Mouse (Mus musculus) hindbrain, embryonic 12.5 days (tissue): Measurements from ENCODE around the gene Runx2. TPM values are rescaled to one million over a fixed set of nuclear protein-coding genes. Genes with fewer than 3 reads are reported as not detected.

Source experiments
- ATAC-seq: fragments of 200-750 bp; cut with Nextera tagmentation; 2 replicates; pipeline ENCODE4 v1.8.0; 2017; ENCODE audit warnings: moderate TSS enrichment; ENCODE audit not compliant: low FRiP score
- H3K27ac ChIP-seq: fragments of 300-500 bp; sonication (generic); 2 replicates; pipeline ENCODE4 v1.5.1; 2016; ENCODE audit warnings: mild to moderate bottlenecking
- H3K27me3 ChIP-seq: fragments of 300-500 bp; sonication (generic); 2 replicates; pipeline ENCODE4 v1.6.1; 2016; ENCODE audit warnings: mild to moderate bottlenecking
- H3K36me3 ChIP-seq: fragments of 300-500 bp; sonication (generic); 2 replicates; pipeline ENCODE4 v1.6.1; 2016; ENCODE audit warnings: mild to moderate bottlenecking
- H3K4me1 ChIP-seq: fragments of 300-500 bp; sonication (generic); 2 replicates; pipeline ENCODE4 v1.6.1; 2016
- H3K4me2 ChIP-seq: fragments of 300-500 bp; sonication (generic); replicated peaks from 2 replicates; pipeline ENCODE4 v1.6.1; 2016; ENCODE audit warnings: mild to moderate bottlenecking
- H3K4me3 ChIP-seq: fragments of 300-500 bp; sonication (generic); 2 replicates; pipeline ENCODE4 v1.5.1; 2016; ENCODE audit warnings: mild to moderate bottlenecking
- H3K9ac ChIP-seq: fragments of 300-500 bp; sonication (generic); 2 replicates; pipeline ENCODE4 v1.6.1; 2016; ENCODE audit warnings: mild to moderate bottlenecking, moderate library complexity
- H3K9me3 ChIP-seq: fragments of 300-500 bp; sonication (generic); replicated peaks from 2 replicates; pipeline ENCODE4 v1.6.1; 2016; ENCODE audit warnings: mild to moderate bottlenecking
- WGBS: fragments of 180-500 bp; shearing (Covaris S2); methylation state at CpG from one replicate; pipeline ENCODE4 v1.1.7; 2016; 5-methylcytosine and 5-hydroxymethylcytosine counted together
- polyA plus RNA-seq: library from polyadenylated mRNA; unstranded; fragments of >200 nt; fragmentation: Nextera tagmentation; extraction: Ambion mirVana; gene quantifications from 2 replicates; pipeline ENCODE4 v1.2.1, GENCODE M21; 2016

The Runx2 gene
- 4.6 and 7.8 TPM in 2 replicates for polyA plus RNA-seq

DNA sequence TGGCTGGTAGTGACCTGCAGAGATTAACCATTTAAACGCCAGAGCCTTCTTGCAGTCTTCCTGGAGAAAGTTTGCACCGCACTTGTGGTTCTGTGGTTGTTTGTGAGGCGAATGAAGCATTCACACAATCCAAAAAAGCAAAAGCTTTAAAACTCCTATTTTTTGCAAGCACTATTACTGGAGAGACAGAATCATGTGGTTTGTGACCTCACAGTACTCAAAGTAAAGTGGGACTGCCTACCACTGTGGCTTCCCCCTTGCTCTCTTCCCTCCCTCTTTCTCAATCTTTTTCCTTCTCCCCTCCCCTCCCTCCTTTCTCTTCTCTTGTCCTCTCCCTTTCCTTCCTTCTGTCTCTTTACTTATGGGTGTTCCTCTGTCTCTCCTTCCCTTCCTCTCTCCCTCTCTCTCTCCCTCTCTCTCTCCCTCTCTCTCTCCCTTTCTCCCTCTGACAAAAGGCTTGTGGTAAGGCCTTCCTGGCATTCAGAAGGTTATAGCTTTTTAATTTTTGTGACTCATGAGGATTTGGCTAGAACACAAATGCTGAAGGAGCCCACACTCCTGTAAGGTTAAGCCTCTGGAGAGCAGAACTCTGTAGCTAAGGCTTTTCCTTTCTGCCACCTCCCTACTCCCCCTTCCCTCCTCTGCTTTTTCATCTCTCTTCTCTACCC is at the start of gene Runx2:
Gene Runx2, minus strand, starts transcription at position 290 of the 668 bp plus-strand sequence.
- 36% methylated on average over 3 of the region's 3 CpGs for WGBS

DNA sequence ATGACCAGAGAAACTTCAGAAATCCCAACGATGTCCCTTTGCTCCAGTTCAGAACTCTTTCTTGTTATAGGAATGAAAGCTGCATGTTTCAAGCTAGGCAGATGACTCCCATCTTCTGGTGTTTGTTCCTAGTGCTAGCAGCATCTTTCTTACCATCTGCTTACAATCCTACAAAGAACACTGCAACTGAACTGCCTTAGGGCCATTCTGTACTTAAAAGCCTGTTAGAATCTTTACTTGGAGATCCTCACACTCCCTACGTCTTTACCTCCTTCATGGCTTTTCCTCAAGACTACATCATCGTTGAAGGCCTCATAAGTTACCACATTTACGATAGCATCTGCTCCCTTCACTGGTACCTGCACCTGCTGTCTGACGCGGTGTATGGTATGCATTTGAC is 48.6 kb upstream of the Runx2 start:
- Histone ChIP-seq H3K9ac (no peak overlapping the region), H3K4me3 (no peak overlapping the region), H3K36me3 (no peaks in the 10 kb centered on the region), H3K27me3 (no peaks in the 10 kb centered on the region), H3K4me2 (no peak overlapping the region), H3K27ac (no peak overlapping the region), H3K9me3 (no peaks in the 10 kb centered on the region), H3K4me1 (no peaks in the 10 kb centered on the region)
- no peak for ATAC-seq
- 93% methylated on average over 6 of the region's 6 CpGs for WGBS

More for the DNA sequence above, at the start of gene Runx2:
- H3K9ac ChIP-seq = no peak within 1 kb of the TSS
- H3K27me3 ChIP-seq = no peaks in the 10 kb centered on the region
- H3K27ac ChIP-seq = no peak within 1 kb of the TSS
- no peaks in the 10 kb centered on the region for H3K9me3 ChIP-seq
- no peak within 1 kb of the TSS for H3K4me3 ChIP-seq
- no peak for ATAC-seq
- H3K4me1 ChIP-seq = 0 out of 2 replicates have a peak, but pooled peaks cover 4% of the 10 kb centered on the region
- H3K4me2 ChIP-seq = 0 out of 2 replicates have a peak within 1 kb of the TSS, but pooled peaks have one; percentile 8
- H3K36me3 ChIP-seq = no peaks in the 10 kb centered on the region

DNA sequence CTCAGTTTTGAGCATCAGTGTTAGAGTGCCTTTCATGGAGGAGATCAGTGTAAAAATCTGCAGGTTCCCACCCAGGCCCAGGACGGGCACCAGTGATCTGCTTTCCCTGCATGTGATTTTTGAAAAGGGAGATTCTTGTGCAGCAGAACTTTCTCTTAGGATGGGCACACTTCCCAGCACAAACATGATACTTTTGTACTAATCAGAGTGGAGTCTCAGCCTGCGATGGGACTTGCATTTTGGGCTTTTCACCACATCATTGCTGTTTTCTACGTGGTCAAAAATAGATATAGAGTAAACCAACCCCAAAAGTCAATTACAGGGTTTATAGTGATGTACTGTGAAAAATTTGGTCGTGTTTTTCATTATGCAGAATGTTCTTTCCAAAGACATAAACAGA is 27.6 kb upstream of the Runx2 start:
- Histone ChIP-seq H3K4me2 (no peak overlapping the region), H3K36me3 (no peaks in the 10 kb centered on the region), H3K4me1 (no peaks in the 10 kb centered on the region), H3K9me3 (no peaks in the 10 kb centered on the region), H3K27ac (no peak overlapping the region), H3K9ac (no peak overlapping the region), H3K4me3 (no peak overlapping the region), H3K27me3 (no peaks in the 10 kb centered on the region)
- no peak for ATAC-seq
- WGBS = 84% methylated on average over 4 of the region's 4 CpGs

DNA sequence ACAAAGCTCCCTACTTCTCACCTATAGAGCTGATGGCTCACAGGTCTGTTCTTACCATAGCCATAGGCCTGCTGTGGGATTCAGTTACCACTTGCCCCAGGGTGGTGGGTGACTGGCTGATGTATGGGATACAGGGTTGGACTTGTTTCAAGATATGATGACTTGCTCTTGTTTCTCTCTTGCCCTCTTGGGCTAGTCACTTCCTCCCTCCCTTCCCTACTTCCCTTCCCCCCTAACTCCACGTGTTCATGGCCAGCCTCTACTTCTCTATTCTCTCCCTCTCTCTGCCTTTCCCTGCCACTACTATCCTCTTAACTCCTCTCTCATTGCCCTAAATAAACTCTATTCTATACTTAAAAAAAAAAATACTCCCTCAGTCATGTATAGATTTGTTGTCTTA is 16.6 kb upstream of the Runx2 start:
- no peaks in the 10 kb centered on the region for H3K4me1 ChIP-seq
- H3K27me3 ChIP-seq = no peaks in the 10 kb centered on the region
- H3K36me3 ChIP-seq = no peaks in the 10 kb centered on the region
- ATAC-seq = no peak
- H3K27ac ChIP-seq = no peak overlapping the region
- WGBS = 82% methylated on average over 1 of the region's 1 CpGs
- H3K4me2 ChIP-seq = no peak overlapping the region
- no peak overlapping the region for H3K4me3 ChIP-seq
- no peaks in the 10 kb centered on the region for H3K9me3 ChIP-seq
- H3K9ac ChIP-seq = no peak overlapping the region

DNA sequence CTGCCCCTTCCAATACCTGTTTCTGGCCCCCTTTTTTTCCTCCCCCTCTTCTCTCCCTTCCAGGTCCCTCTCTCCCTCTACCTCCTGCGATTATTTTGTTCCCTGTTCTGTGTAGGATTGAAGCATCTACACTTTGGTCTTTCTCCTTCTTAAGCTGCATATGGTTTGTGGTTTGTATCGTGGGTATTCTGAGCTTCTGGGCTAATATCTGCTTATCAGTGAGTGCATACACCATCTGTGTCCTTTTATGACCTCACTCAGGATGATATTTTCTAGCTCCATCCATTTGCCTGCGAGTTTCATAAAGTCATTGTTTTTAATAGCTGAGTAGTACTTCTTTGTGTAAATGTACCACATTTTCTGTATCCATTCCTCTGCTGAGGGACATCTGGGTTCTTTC is 15.0 kb upstream of the Runx2 start:
- Histone ChIP-seq H3K27me3 (no peaks in the 10 kb centered on the region), H3K4me1 (no peaks in the 10 kb centered on the region), H3K4me2 (no peak overlapping the region), H3K9me3 (no peaks in the 10 kb centered on the region), H3K36me3 (no peaks in the 10 kb centered on the region), H3K27ac (no peak overlapping the region), H3K4me3 (no peak overlapping the region), H3K9ac (no peak overlapping the region)
- no peak for ATAC-seq
- WGBS = 92% methylated on average over 3 of the region's 3 CpGs

DNA sequence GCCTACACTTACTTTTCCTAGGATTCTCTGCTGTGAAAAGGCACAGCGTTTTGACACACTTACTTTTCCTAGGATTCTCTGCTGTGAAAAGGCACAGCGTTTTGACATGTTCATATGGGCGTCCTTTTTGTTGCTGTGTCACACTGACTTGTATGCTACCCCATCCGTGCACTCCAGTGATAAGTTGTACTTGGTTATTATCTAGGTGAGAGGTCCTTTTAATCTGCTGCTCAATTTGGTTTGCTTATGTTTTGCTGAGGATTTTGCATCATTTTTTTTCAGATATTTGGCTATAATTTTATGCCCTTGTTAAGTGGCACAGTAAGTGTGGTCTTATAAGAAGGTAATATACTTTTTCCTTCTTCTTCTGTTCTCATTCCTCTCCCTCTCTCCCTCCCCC is 13.4 kb upstream of the Runx2 start:
- Histone ChIP-seq H3K4me2 (no peak overlapping the region), H3K4me3 (no peak overlapping the region), H3K4me1 (no peaks in the 10 kb centered on the region), H3K27ac (no peak overlapping the region), H3K36me3 (no peaks in the 10 kb centered on the region), H3K9me3 (no peaks in the 10 kb centered on the region), H3K27me3 (no peaks in the 10 kb centered on the region), H3K9ac (no peak overlapping the region)
- ATAC-seq = no peak
- WGBS = 82% methylated on average over 4 of the region's 4 CpGs

DNA sequence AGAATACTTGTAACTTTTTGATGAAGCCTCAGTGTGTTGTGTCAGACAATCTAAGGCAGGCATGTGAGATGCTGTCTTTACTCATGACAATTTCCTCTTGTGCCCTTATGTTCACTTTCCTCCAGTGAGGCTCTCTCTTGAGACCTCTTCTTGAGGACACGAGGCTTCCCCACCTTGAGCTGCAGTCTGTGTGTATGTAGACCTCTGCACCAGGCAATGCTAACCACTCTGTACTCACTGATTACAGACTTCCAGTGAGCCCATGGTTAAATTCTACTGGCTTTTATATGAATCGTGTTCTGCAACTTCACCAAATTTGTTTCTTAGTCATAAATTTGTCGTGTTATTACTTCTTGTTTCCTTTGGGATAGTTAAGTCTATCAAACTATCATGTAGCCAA is 12.5 kb upstream of the Runx2 start:
- ATAC-seq = no peak
- Histone ChIP-seq H3K4me3 (no peak overlapping the region), H3K27ac (no peak overlapping the region), H3K27me3 (no peaks in the 10 kb centered on the region), H3K9me3 (no peaks in the 10 kb centered on the region), H3K9ac (no peak overlapping the region), H3K4me2 (no peak overlapping the region), H3K4me1 (no peaks in the 10 kb centered on the region), H3K36me3 (no peaks in the 10 kb centered on the region)
- 86% methylated on average over 3 of the region's 3 CpGs for WGBS

DNA sequence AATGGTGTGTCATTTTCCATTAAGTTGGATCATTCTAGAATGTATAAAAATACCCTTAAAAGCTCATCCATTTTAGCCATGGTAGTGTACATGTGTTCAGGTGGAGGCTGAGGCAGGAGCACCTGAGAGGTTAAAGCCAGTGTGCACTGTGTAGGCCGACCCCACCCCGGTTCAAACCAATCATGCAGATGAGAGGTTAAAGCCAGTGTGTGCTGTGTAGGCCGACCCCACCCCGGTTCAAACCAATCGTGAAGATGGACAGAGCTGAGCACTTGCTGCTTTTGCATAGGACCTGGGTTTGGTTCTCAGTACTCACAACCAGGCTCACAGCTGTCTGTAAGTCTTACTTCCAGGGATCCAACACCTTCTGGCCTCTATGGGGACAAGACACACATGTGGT is 7.3 kb upstream of the Runx2 start:
- 94% methylated on average over 5 of the region's 5 CpGs for WGBS
- Histone ChIP-seq H3K27ac (no peak overlapping the region), H3K4me1 (no peaks in the 10 kb centered on the region), H3K27me3 (no peaks in the 10 kb centered on the region), H3K36me3 (no peaks in the 10 kb centered on the region), H3K4me2 (no peak overlapping the region), H3K4me3 (no peak overlapping the region), H3K9me3 (no peaks in the 10 kb centered on the region), H3K9ac (no peak overlapping the region)
- ATAC-seq = no peak

DNA sequence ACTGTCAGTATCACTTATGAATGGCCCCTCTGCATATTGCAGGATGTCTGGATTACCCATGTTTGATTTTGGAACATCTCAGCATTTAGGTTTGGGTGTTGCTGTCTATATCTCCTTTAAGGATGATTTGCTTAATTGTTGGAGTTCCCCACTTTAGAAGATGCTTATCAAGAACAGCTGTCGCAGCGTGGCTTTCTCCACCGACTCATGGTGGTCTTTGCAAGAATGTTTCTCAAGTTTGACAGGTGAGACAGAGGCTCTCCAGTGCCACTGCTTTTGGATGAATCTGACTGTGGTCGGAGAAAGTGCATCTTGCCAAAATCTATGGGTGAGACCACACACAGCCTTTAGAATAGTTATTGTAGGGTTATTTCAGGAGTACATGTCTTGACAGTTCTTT is 5.2 kb upstream of the Runx2 start:
- ATAC-seq = no peak
- 72% methylated on average over 4 of the region's 4 CpGs for WGBS

DNA sequence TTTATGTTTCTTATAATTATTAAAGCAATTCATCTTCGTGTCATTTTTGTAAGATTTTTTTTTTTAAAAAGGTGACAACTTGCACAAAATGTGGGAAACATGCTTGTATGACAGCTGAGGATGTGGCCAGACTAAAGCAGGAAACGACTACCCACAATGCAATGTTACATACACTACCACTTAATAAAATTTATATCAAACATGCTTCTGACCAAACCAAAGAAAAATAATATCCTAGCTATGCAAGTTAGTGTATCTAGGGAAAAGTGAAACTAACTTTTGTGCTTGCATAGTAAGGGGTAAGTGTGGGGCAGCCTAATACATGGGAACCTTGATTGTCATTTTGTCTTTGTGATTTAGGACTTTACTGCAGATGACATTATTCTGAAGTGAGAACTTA is 4.2 kb upstream of the Runx2 start:
- no peaks in the 10 kb centered on the region for H3K27me3 ChIP-seq
- no peak for ATAC-seq
- WGBS = 82% methylated on average over 2 of the region's 2 CpGs
- no peak overlapping the region for H3K4me3 ChIP-seq
- no peaks in the 10 kb centered on the region for H3K36me3 ChIP-seq
- H3K4me1 ChIP-seq = 0 out of 2 replicates have a peak, but pooled peaks cover 4% of the 10 kb centered on the region
- H3K9ac ChIP-seq = no peak overlapping the region
- no peak overlapping the region for H3K4me2 ChIP-seq
- H3K9me3 ChIP-seq = no peaks in the 10 kb centered on the region
- no peak overlapping the region for H3K27ac ChIP-seq

More for the DNA sequence above, 5.2 kb upstream of the Runx2 start:
- Histone ChIP-seq H3K4me1 (0 out of 2 replicates have a peak, but pooled peaks cover 2% of the 10 kb centered on the region), H3K9ac (no peak overlapping the region), H3K27me3 (no peaks in the 10 kb centered on the region), H3K4me3 (no peak overlapping the region), H3K27ac (no peak overlapping the region), H3K9me3 (no peaks in the 10 kb centered on the region), H3K4me2 (no peak overlapping the region), H3K36me3 (no peaks in the 10 kb centered on the region)

DNA sequence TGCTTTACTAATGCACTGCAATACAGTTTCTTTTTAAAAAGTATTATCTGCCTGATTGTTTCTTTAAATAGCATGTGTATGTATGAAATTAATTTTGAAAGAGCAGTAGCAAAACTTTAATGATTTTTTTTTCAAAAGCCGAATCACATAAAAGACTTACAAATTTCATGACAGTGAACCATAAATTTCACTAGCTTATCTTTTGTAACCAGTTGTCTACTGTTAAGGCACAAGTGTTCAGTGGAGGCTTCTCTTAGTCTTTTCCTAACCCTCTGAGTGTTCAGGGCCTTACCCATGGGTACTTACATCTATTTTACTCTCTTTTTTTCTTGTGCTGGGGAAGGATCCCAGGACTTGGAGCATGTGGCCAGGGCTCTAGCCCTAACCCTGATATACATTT is 7.6 kb downstream of the Runx2 start:
- Histone ChIP-seq H3K4me2 (no peak overlapping the region), H3K9me3 (no peaks in the 10 kb centered on the region), H3K4me1 (no peaks in the 10 kb centered on the region), H3K27ac (no peak overlapping the region), H3K36me3 (no peaks in the 10 kb centered on the region), H3K27me3 (no peaks in the 10 kb centered on the region), H3K4me3 (no peak overlapping the region), H3K9ac (no peak overlapping the region)
- 89% methylated on average over 1 of the region's 1 CpGs for WGBS
- no peak for ATAC-seq

DNA sequence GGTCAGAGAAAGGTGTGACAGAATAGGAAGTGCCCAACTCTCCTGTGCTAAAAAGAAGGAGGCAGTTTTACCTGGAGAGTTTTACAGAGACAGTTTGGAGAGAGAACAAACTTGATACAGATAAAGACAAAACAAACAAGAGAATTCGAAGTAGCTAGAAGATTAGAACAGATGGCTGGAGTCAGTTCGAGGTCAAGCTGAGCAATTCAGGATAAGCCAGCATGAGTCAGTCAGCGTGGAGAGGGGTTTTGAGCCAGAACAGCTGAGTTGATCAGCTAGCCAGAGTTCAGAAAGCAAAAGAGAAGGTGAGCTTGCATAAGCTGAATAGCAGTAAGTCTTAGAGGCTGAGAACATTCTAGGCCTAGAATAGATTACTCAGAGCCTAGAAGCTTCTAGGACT is 17.3 kb downstream of the Runx2 start:
- no peaks in the 10 kb centered on the region for H3K36me3 ChIP-seq
- no peak overlapping the region for H3K27ac ChIP-seq
- no peak overlapping the region for H3K4me3 ChIP-seq
- no peak for ATAC-seq
- no peak overlapping the region for H3K4me2 ChIP-seq
- no peaks in the 10 kb centered on the region for H3K27me3 ChIP-seq
- WGBS = 63% methylated on average over 3 of the region's 3 CpGs
- no peaks in the 10 kb centered on the region for H3K4me1 ChIP-seq
- no peak overlapping the region for H3K9ac ChIP-seq
- no peaks in the 10 kb centered on the region for H3K9me3 ChIP-seq

DNA sequence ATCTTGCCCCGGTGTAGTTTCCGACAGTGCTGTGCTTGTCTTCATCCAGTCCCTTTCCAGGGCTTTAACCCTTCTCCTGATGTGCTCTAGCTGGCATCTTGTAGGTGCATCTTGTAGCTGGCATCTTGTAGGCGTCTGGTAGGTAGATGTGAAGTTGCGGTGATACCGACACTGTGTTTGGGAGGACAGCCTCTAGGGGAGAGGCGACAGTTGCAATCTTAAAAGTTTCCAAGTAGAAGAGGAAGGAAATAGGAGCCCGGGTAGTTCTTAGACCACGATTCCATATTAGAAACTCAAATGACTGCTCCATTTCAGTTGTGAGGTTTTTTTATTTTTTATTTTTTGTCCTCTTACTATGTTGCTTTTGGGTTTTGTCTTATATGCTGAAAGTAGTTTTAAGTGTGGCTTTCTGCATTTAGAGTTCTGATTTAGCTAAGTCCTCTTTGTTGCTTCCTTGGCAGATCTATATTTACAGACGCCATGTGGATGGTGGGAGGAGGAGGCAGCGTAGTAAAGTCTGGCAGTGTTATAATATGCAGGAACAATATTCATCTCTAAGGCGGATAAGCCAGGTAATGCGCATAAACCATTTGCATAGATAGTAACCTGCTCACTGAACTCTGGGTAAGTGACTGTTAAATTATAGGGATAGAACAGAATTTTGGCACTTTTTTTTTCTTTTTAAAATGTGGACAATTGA is 22.2 kb downstream of the Runx2 start:
- peaks cover 4% of the 10 kb centered on the region for H3K36me3 ChIP-seq
- H3K27ac ChIP-seq = no peak overlapping the region
- no peak overlapping the region for H3K4me2 ChIP-seq
- no peak overlapping the region for H3K9ac ChIP-seq
- no peaks in the 10 kb centered on the region for H3K9me3 ChIP-seq
- no peak overlapping the region for H3K4me3 ChIP-seq
- no peaks in the 10 kb centered on the region for H3K4me1 ChIP-seq
- no peak for ATAC-seq
- no peaks in the 10 kb centered on the region for H3K27me3 ChIP-seq
- WGBS = 94% methylated on average over 12 of the region's 12 CpGs
